Mouse (Mus musculus) liver, adult 2 months (tissue): ENCODE results near the gene Gm17428. TPM values are rescaled to one million over a fixed set of nuclear protein-coding genes. Genes with fewer than 3 reads are reported as not detected.

Experiments
- DNase-seq: peaks from one replicate; pipeline ENCODE4 v3.0.0-alpha.2; 2011; ENCODE audit warnings: low read depth, low spot score; ENCODE audit errors: extremely low read depth
- H3K27ac ChIP-seq: fragments of 200-500 bp; replicated peaks from 2 replicates; pipeline ENCODE4 v1.5.1; 2012; ENCODE audit warnings: low read depth, mild to moderate bottlenecking, control low read depth, inconsistent platforms, low read length; ENCODE audit not compliant: insufficient read depth
- H3K27me3 ChIP-seq: fragments of 200-500 bp; 2 replicates; pipeline ENCODE4 v1.6.1; 2012; ENCODE audit warnings: mild to moderate bottlenecking, moderate library complexity, low read length, inconsistent platforms; ENCODE audit not compliant: control insufficient read depth, insufficient read depth
- H3K36me3 ChIP-seq: fragments of 200-500 bp; 2 replicates; pipeline ENCODE4 v1.6.1; 2012; ENCODE audit warnings: low read length, inconsistent platforms; ENCODE audit not compliant: control insufficient read depth, insufficient read depth
- H3K4me1 ChIP-seq: fragments of 200-500 bp; 2 replicates; pipeline ENCODE4 v1.6.1; 2011; ENCODE audit warnings: low read length; ENCODE audit not compliant: control insufficient read depth, insufficient read depth
- H3K4me3 ChIP-seq: fragments of 200-500 bp; 2 replicates; pipeline ENCODE4 v1.5.1; 2011; ENCODE audit warnings: low read depth, mild to moderate bottlenecking, control low read depth, low read length, moderate library complexity; ENCODE audit not compliant: insufficient read depth
- H3K79me2 ChIP-seq: fragments of 200-500 bp; 2 replicates; pipeline ENCODE4 v1.6.1; 2012; ENCODE audit warnings: inconsistent platforms, mild to moderate bottlenecking, low read length, moderate library complexity; ENCODE audit not compliant: control insufficient read depth, insufficient read depth
- H3K9ac ChIP-seq: fragments of 200-500 bp; 2 replicates; pipeline ENCODE4 v1.6.1; 2012; ENCODE audit warnings: low read depth, mild to moderate bottlenecking, control low read depth, inconsistent platforms, low read length
- POLR2A ChIP-seq: fragments of 200-500 bp; IDR thresholded peaks from 2 replicates; pipeline ENCODE4 v1.6.1; 2011; ENCODE audit warnings: low read length, control low read depth; ENCODE audit not compliant: insufficient read depth; ENCODE audit errors: extremely low read depth
- WGBS: fragments of 180-500 bp; shearing (Covaris S2); methylation state at CpG from one replicate; pipeline ENCODE4 v1.1.7; 2018; 5-methylcytosine and 5-hydroxymethylcytosine counted together
- polyA plus RNA-seq: library from polyadenylated mRNA; depleted of rRNA; stranded (reverse); fragments of >200 nt; gene quantifications from 2 replicates; pipeline ENCODE4 v1.2.3, GENCODE M21; 2012; rRNA removed
- total RNA-seq: library from RNA; depleted of rRNA; stranded (reverse); fragments of >200 nt; gene quantifications from 2 replicates; pipeline ENCODE4 v1.2.3, GENCODE M21; 2014; rRNA removed

Gene Gm17428
- total and polyA plus RNA-seq, 2 experiments: not detected

- Histone ChIP-seq H3K27me3 (no peaks in the 10 kb centered on the region), H3K4me1 (no peaks in the 10 kb centered on the region), H3K36me3 (peaks cover 40% of the 10 kb centered on the region), H3K9ac (no peak overlapping the region), H3K4me3 (no peak overlapping the region), H3K27ac (no peak overlapping the region), H3K79me2 (no peaks in the 10 kb centered on the region)
- no peak for DNase-seq
- no peak for TF ChIP-seq POLR2A
- 92% methylated on average over 5 of the region's 5 CpGs for WGBS
Measured at GRCm38 (mm10) chr14:55025527-55025926, 48.8 kb downstream of the Gm17428 start.

Other genes with a start within 250 kb of the Gm17428 start
- 1.0 and 1.8 TPM in 2 replicates for gene Slc7a8, start 195.0 kb upstream of the Gm17428 start, total RNA-seq
- gene Slc7a8, start 195.0 kb upstream of the Gm17428 start, polyA plus RNA-seq: 2.2 and 2.9 TPM in 2 replicates
- not detected in 2 replicates for gene Rnf212b, start 162.8 kb upstream of the Gm17428 start, total RNA-seq
- not detected in 2 replicates for gene Rnf212b, start 162.8 kb upstream of the Gm17428 start, polyA plus RNA-seq
- 1.9 and 2.5 TPM in 2 replicates for gene Homez, start 106.0 kb upstream of the Gm17428 start, total RNA-seq
- gene Homez, start 106.0 kb upstream of the Gm17428 start, polyA plus RNA-seq: 2.1 and 3.3 TPM in 2 replicates
- 4.9 and 6.4 TPM in 2 replicates for gene Ppp1r3e, start 99.4 kb upstream of the Gm17428 start, total RNA-seq
- 7.5 and 8.7 TPM in 2 replicates for gene Ppp1r3e, start 99.4 kb upstream of the Gm17428 start, polyA plus RNA-seq
- 14.1 and 17.2 TPM in 2 replicates for gene Bcl2l2, start 93.6 kb upstream of the Gm17428 start, total RNA-seq
- gene Bcl2l2, start 93.6 kb upstream of the Gm17428 start, polyA plus RNA-seq: 17.3 and 19.5 TPM in 2 replicates
- 0.13 TPM in 1 of 2 replicates, not detected in the other for gene Gm20521, start 93.5 kb upstream of the Gm17428 start, total RNA-seq
- 7.9 TPM in 1 of 2 replicates, not detected in the other for gene Gm20521, start 93.5 kb upstream of the Gm17428 start, polyA plus RNA-seq
- gene Pabpn1, start 84.4 kb upstream of the Gm17428 start, total RNA-seq: 29.7 and 37.8 TPM in 2 replicates
- 65.4 and 89.4 TPM in 2 replicates for gene Pabpn1, start 84.4 kb upstream of the Gm17428 start, polyA plus RNA-seq
- gene Slc22a17, start 63.8 kb upstream of the Gm17428 start, total RNA-seq: 0.46 and 0.81 TPM in 2 replicates
- 1.4 and 2.7 TPM in 2 replicates for gene Slc22a17, start 63.8 kb upstream of the Gm17428 start, polyA plus RNA-seq
- gene Efs, start 50.8 kb upstream of the Gm17428 start, total RNA-seq: under 0.01 and 0.20 TPM in 2 replicates
- gene Efs, start 50.8 kb upstream of the Gm17428 start, polyA plus RNA-seq: 0.13 and 0.15 TPM in 2 replicates
- gene Il25, start 44.2 kb upstream of the Gm17428 start, total RNA-seq: not detected in 2 replicates
- gene Il25, start 44.2 kb upstream of the Gm17428 start, polyA plus RNA-seq: not detected in 2 replicates
- gene Cmtm5, start 40.7 kb upstream of the Gm17428 start, total RNA-seq: not detected in 2 replicates
- gene Cmtm5, start 40.7 kb upstream of the Gm17428 start, polyA plus RNA-seq: not detected in 2 replicates
- 0.60 TPM in 1 of 2 replicates, not detected in the other for gene Myh6, start 10.0 kb upstream of the Gm17428 start, total RNA-seq
- gene Myh6, start 10.0 kb upstream of the Gm17428 start, polyA plus RNA-seq: 0.02 and 0.04 TPM in 2 replicates
- gene Myh7, start 17.7 kb downstream of the Gm17428 start, total RNA-seq: 1.5 TPM in 1 of 2 replicates, not detected in the other
- 0.02 TPM in 1 of 2 replicates, not detected in the other for gene Myh7, start 17.7 kb downstream of the Gm17428 start, polyA plus RNA-seq
- 25.8 and 26.9 TPM in 2 replicates for gene Ngdn, start 38.5 kb downstream of the Gm17428 start, total RNA-seq
- 6.9 and 8.1 TPM in 2 replicates for gene Ngdn, start 38.5 kb downstream of the Gm17428 start, polyA plus RNA-seq
- 1.5 and 1.7 TPM in 2 replicates for gene Zfhx2, start 115.4 kb downstream of the Gm17428 start, total RNA-seq
- 1.4 and 1.7 TPM in 2 replicates for gene Zfhx2, start 115.4 kb downstream of the Gm17428 start, polyA plus RNA-seq
- gene Thtpa, start 117.9 kb downstream of the Gm17428 start, total RNA-seq: 14.6 and 15.4 TPM in 2 replicates
- 8.7 and 10.9 TPM in 2 replicates for gene Thtpa, start 117.9 kb downstream of the Gm17428 start, polyA plus RNA-seq
- gene Ap1g2, start 129.7 kb downstream of the Gm17428 start, total RNA-seq: 4.9 and 5.4 TPM in 2 replicates
- gene Ap1g2, start 129.7 kb downstream of the Gm17428 start, polyA plus RNA-seq: 8.7 and 15.6 TPM in 2 replicates
- gene Jph4, start 140.0 kb downstream of the Gm17428 start, total RNA-seq: not detected in 2 replicates
- gene Jph4, start 140.0 kb downstream of the Gm17428 start, polyA plus RNA-seq: not detected in 2 replicates
- gene Dhrs2, start 245.1 kb downstream of the Gm17428 start, total RNA-seq: not detected in 2 replicates
- not detected in 2 replicates for gene Dhrs2, start 245.1 kb downstream of the Gm17428 start, polyA plus RNA-seq